Mouse (Mus musculus): ENCODE measurements at regions not wholly inside any gene's neighbourhood (a gene's known extent, or its start where the extent isn't known, plus 50 kb on each side); places are given as distances from the start of the nearest gene placed in this dataset.

DNA sequence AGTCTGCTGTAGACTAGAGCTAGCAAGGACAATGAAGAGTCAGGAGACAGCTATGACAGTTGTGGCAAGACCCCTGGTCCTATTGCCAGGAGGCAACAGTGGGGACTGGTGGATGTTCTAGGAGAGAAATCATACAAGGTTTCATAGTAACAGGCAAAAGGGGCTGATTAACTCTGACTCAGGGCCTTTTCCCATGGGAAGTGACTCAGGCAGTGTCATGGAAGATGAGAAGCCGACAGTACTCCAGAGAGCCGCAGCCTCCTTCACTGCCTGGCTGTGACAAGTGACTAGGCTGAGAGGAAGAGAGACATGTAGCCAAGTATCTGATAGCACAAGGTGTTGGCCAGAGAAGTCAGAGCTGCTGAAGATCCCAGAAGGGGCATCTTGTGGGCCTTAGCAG is 145.3 kb upstream of the Haao start:
- WGBS: 83% methylated on average over 2 of the region's 2 CpGs
- Histone ChIP-seq H3K4me3 (replicated peaks; ENCODE audit: insufficient read depth, low read depth, low read length) (no peak overlapping the region), H3K27ac (ENCODE audit: insufficient read depth, low read length) (no peak overlapping the region), H3K4me1 (ENCODE audit: control insufficient read depth, insufficient read depth, low read length) (peaks cover 6% of the 10 kb centered on the region; the same call in 1 of the 2 replicates), H3K27me3 (ENCODE audit: control insufficient read depth, insufficient read depth, low read length) (no peaks in the 10 kb centered on the region)
- no peak for DNase-seq
- TF ChIP-seq CTCF (IDR thresholded peaks at IDR 0.05; ENCODE audit: borderline replicate concordance, insufficient read depth, low read depth, low read length): no peak
- TF ChIP-seq POLR2A (IDR thresholded peaks at IDR 0.05; ENCODE audit: borderline replicate concordance, insufficient read depth, low read length): no peak

DNA sequence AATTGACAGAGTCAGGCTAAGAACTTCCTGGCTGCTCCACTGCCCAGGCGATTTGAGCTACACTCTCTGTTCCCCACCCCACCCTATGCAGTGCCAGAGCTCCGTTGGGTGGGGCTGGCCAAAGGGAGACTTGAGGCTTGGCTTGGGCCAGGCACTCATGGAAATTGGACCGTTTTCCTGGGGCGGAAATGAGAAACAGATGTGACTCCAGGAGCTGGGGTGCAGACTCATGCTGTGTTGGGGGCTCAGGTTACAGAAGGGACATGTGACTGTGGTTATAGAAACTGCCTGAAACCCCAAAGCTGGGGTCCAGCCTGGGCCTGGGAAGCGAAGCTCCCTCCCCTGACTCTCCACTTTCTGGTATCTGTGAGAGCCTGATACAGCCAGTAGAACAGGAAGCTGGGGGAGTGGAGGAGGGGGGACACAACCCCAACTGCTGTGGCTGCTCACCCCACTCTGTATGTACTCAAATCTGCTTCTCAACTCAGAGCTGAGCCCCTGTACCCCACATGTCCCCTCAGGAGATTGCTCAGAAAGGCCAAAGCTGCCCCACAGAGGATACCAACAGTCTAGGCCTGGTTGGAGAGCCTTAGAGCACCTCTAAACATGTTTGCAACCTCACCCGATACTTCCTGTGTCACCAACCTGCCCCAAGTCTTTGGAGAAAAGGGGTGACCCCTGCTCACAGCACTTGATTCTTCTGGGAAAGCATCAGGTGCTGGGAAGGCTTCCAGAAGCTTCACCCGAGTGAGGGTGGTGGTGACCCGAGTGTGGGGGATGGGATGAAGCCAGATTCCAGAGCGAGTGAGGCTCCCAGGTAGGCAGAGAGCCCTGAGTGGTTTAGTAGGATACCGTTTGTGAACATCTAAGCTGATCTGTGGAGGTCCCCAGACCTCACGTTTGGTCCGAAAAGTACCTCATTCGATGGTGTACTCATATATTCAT is 142.9 kb upstream of the Haao start:
- peaks cover 6% of the 10 kb centered on the region; the same call in 1 of the 2 replicates for H3K4me1 ChIP-seq (ENCODE audit: control insufficient read depth, insufficient read depth, low read length)
- 77% methylated on average over 13 of the region's 13 CpGs for WGBS
- DNase-seq: no peak
- TF ChIP-seq CTCF (IDR thresholded peaks at IDR 0.05; ENCODE audit: borderline replicate concordance, insufficient read depth, low read depth, low read length) (no peak), POLR2A (IDR thresholded peaks at IDR 0.05; ENCODE audit: borderline replicate concordance, insufficient read depth, low read length) (no peak)
- H3K27me3 ChIP-seq (ENCODE audit: control insufficient read depth, insufficient read depth, low read length): no peaks in the 10 kb centered on the region
- no peak overlapping the region for H3K4me3 ChIP-seq (replicated peaks; ENCODE audit: insufficient read depth, low read depth, low read length)
- no peak overlapping the region for H3K27ac ChIP-seq (ENCODE audit: insufficient read depth, low read length)

DNA sequence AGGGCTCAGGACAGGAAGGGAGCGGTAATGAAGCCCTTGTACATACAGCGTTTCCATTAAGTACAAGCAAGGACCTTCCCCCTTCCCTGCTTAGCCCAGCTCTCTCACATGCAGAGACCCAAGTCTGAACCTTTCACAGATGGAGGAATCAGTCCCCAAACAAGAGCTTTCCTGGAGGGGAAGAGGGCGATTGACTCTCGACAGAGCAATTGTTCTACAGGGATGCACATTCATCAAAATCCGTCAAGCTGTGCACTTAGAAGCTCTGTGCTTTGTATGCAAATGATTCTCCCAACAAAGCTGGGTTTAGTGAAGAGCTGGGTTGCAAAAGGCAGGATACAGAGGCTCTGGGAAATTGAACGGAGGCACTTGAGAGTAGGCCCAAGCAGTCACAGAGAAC is 141.1 kb upstream of the Haao start:
- peaks cover 6% of the 10 kb centered on the region; the same call in 1 of the 2 replicates for H3K4me1 ChIP-seq (ENCODE audit: control insufficient read depth, insufficient read depth, low read length)
- no peak overlapping the region for H3K27ac ChIP-seq (ENCODE audit: insufficient read depth, low read length)
- 84% methylated on average over 6 of the region's 6 CpGs for WGBS
- H3K27me3 ChIP-seq (ENCODE audit: control insufficient read depth, insufficient read depth, low read length): no peaks in the 10 kb centered on the region
- H3K4me3 ChIP-seq (replicated peaks; ENCODE audit: insufficient read depth, low read depth, low read length): no peak overlapping the region
- TF ChIP-seq CTCF (IDR thresholded peaks at IDR 0.05; ENCODE audit: borderline replicate concordance, insufficient read depth, low read depth, low read length): no peak
- no peak for TF ChIP-seq POLR2A (IDR thresholded peaks at IDR 0.05; ENCODE audit: borderline replicate concordance, insufficient read depth, low read length)
- DNase-seq: no peak

DNA sequence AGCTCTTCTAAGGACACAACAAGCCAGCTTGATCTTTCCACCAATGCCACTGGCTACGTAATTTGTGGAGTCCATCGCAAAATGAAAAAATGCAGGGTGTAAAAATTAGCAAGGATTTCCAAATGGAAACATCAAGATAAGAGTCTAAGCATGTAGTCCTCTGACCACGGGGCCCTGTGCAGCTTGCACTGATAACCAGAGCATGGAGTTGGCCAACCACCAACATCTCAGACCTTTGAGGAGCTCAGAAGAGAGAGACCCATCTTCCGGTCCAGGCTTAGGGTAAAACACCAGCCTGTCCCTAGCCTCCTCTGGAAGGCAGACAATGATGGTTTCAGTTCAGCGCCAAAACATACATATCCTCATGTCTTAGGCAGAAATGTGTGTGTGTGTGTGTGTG is 140.4 kb upstream of the Haao start:
- Histone ChIP-seq H3K27me3 (ENCODE audit: control insufficient read depth, insufficient read depth, low read length) (no peaks in the 10 kb centered on the region), H3K4me1 (ENCODE audit: control insufficient read depth, insufficient read depth, low read length) (peaks cover 6% of the 10 kb centered on the region; the same call in 1 of the 2 replicates), H3K27ac (ENCODE audit: insufficient read depth, low read length) (no peak overlapping the region), H3K4me3 (replicated peaks; ENCODE audit: insufficient read depth, low read depth, low read length) (no peak overlapping the region)
- TF ChIP-seq CTCF (IDR thresholded peaks at IDR 0.05; ENCODE audit: borderline replicate concordance, insufficient read depth, low read depth, low read length): no peak
- TF ChIP-seq POLR2A (IDR thresholded peaks at IDR 0.05; ENCODE audit: borderline replicate concordance, insufficient read depth, low read length): no peak
- DNase-seq: no peak
- WGBS: 88% methylated on average over 5 of the region's 5 CpGs

DNA sequence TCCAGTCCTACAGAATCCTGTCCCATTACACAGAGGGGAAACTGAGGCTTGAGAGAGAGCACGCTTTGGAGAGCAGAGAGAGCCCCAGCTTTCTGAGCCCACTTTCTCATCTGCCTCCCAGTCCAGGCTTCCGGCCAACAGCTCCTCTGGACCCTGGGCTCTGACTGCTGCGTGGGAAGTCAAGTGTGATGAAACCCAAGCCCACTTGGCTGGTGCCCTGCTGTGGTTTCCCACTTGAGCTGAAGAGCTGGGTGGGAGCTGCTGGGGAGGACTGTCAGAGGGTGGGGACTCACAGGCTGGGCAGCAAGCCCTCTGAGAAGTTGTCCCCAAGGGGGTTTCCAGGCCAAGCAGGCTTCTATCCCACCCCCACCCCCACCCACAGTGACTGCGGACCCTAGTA is 139.9 kb upstream of the Haao start:
- WGBS: 61% methylated on average over 4 of the region's 4 CpGs
- Histone ChIP-seq H3K27ac (ENCODE audit: insufficient read depth, low read length) (no peak overlapping the region), H3K4me3 (replicated peaks; ENCODE audit: insufficient read depth, low read depth, low read length) (no peak overlapping the region), H3K27me3 (ENCODE audit: control insufficient read depth, insufficient read depth, low read length) (no peaks in the 10 kb centered on the region), H3K4me1 (ENCODE audit: control insufficient read depth, insufficient read depth, low read length) (peaks cover 9% of the 10 kb centered on the region; the same call in 1 of the 2 replicates)
- TF ChIP-seq POLR2A (IDR thresholded peaks at IDR 0.05; ENCODE audit: borderline replicate concordance, insufficient read depth, low read length) (no peak), CTCF (IDR thresholded peaks at IDR 0.05; ENCODE audit: borderline replicate concordance, insufficient read depth, low read depth, low read length) (no peak)
- DNase-seq: no peak

DNA sequence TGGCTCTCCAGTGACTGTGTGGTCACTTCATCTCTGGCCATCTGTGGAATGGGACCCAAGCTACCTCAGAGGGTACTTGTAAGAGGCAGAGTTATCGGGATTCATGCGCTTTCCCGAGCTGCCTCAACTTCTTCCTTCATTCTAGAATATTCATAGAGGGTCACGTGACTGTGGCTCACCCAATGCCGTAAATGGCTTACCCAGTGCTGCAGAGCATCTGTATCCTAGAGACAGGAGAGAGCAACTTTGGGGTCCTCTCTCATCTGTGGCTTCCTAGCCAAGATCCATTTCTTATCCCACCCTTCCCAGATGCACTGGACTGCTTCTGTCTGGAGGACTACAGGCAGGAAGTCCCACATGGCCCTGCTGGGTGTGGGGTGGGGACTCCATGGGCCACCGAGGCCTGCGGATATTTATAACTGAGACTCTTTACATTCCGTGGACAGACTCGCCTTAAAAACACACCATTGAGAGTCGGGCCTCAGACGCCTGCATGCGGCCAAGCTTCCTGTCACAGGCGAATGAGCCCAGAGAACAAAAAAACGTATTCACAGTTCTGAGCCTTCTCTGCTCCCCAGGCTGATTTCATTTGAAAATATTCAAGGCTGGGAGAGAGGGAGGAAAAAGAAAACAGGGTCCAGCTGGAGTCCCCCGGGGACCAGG is 138.3 kb upstream of the Haao start:
- peaks cover 12% of the 10 kb centered on the region; the same call in 1 of the 2 replicates for H3K4me1 ChIP-seq (ENCODE audit: control insufficient read depth, insufficient read depth, low read length)
- TF ChIP-seq CTCF (IDR thresholded peaks at IDR 0.05; ENCODE audit: borderline replicate concordance, insufficient read depth, low read depth, low read length): no peak
- no peak for TF ChIP-seq POLR2A (IDR thresholded peaks at IDR 0.05; ENCODE audit: borderline replicate concordance, insufficient read depth, low read length)
- H3K27ac ChIP-seq (ENCODE audit: insufficient read depth, low read length): no peak overlapping the region
- 74% methylated on average over 15 of the region's 15 CpGs for WGBS
- no peak overlapping the region for H3K4me3 ChIP-seq (replicated peaks; ENCODE audit: insufficient read depth, low read depth, low read length)
- H3K27me3 ChIP-seq (ENCODE audit: control insufficient read depth, insufficient read depth, low read length): no peaks in the 10 kb centered on the region
- DNase-seq: no peak

DNA sequence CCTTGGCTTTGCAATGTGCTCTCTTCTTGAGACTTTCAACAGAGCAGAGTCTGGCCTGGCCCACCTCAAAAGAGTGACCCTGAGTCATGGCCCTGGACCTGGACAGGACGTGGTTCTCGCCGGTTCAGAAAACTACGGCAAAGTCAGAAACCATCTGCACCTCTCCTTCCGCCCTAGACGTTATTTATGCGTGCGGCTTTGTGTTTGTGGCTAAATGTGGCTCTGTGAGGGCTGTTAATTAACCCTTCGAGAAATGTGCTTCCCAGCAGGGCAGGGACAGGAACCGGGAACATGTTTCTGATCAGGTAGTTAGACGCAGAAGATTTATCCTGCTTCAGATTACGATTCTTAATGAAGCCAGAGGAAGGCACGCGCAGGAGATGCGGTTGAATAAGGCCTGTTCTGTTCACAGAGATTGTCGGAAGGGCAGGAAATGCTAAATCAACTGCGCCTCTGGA is 137.6 kb upstream of the Haao start:
- Histone ChIP-seq H3K4me3 (replicated peaks; ENCODE audit: insufficient read depth, low read depth, low read length) (no peak overlapping the region), H3K27ac (ENCODE audit: insufficient read depth, low read length) (no peak overlapping the region), H3K4me1 (ENCODE audit: control insufficient read depth, insufficient read depth, low read length) (peaks cover 12% of the 10 kb centered on the region; the same call in 1 of the 2 replicates), H3K27me3 (ENCODE audit: control insufficient read depth, insufficient read depth, low read length) (no peaks in the 10 kb centered on the region)
- TF ChIP-seq CTCF (IDR thresholded peaks at IDR 0.05; ENCODE audit: borderline replicate concordance, insufficient read depth, low read depth, low read length) (no peak), POLR2A (IDR thresholded peaks at IDR 0.05; ENCODE audit: borderline replicate concordance, insufficient read depth, low read length) (no peak)
- no peak for DNase-seq
- WGBS: 83% methylated on average over 17 of the region's 17 CpGs

All from cerebellum, adult 2 months (tissue).